Mouse (Mus musculus): ENCODE results near the gene Dpf3. TPM values are rescaled to one million over a fixed set of nuclear protein-coding genes. Genes with fewer than 3 reads are reported as not detected.
A peak's percentile ranks its signal among the peaks of the same experiment; 100 is the strongest.

Dpf3 gene
- polyA plus RNA-seq, 1 experiment from 2014 or later, result 7.8 TPM

DNA sequence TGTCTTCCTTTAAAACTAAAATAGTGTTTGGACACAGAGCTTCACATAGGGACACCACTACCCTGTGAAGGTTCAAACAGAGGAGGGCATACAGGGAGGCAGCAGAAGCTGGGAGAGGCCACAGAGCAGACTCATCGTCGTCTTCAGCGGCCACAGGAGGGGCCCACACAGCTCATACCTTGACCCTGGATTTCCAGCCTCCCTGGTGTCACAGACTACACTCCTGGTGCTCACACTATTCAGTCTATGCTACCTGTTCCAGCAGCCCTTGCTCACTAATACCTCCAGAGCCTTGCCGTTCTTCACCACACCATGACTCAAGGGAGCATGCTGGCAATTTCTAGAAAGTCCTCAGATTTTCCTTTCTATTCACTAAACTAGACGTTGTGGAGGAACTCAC is 76.5 kb downstream of the Dpf3 start:
- Histone ChIP-seq H3K4me2 (ENCODE audit: low read length) (no peak overlapping the region), H3K27ac (no peak overlapping the region), H3K36me3 (ENCODE audit: insufficient read depth, low read length) (no peaks in the 10 kb centered on the region), H3K9me3 (replicated peaks; ENCODE audit: low read length) (no peaks in the 10 kb centered on the region), H3K4me1 (replicated peaks; ENCODE audit: insufficient read depth, low read length) (no peaks in the 10 kb centered on the region), H3K9ac (ENCODE audit: low read depth, low read length) (no peak overlapping the region), H3K4me3 (replicated peaks; ENCODE audit: low read depth, low read length) (no peak overlapping the region), H3K27me3 (ENCODE audit: insufficient read depth, low read length) (no peaks in the 10 kb centered on the region)
- no peak for TF ChIP-seq CTCF (IDR thresholded peaks at IDR 0.05; ENCODE audit: low read depth)
- WGBS, result 78% methylated on average over 5 of the region's 5 CpGs
- DNase-seq (ENCODE audit: low spot score) (no peak), ATAC-seq (replicated peaks; ENCODE audit: low FRiP score, low read depth) (no peak)

- Histone ChIP-seq H3K4me2 (ENCODE audit: low read length) (no peak overlapping the region), H3K4me1 (replicated peaks; ENCODE audit: insufficient read depth, low read length) (no peaks in the 10 kb centered on the region), H3K36me3 (ENCODE audit: insufficient read depth, low read length) (no peaks in the 10 kb centered on the region), H3K27ac (no peak overlapping the region), H3K4me3 (replicated peaks; ENCODE audit: low read depth, low read length) (no peak overlapping the region), H3K9ac (ENCODE audit: low read depth, low read length) (no peak overlapping the region), H3K27me3 (ENCODE audit: insufficient read depth, low read length) (no peaks in the 10 kb centered on the region), H3K9me3 (replicated peaks; ENCODE audit: low read length) (no peaks in the 10 kb centered on the region)
- 85% methylated on average over 12 of the region's 12 CpGs for WGBS
- DNase-seq (ENCODE audit: low spot score), result no peak
- no peak for TF ChIP-seq CTCF (IDR thresholded peaks at IDR 0.05; ENCODE audit: low read depth)
- ATAC-seq (replicated peaks; ENCODE audit: low FRiP score, low read depth), result no peak; the same call in 1 of the 2 replicates
Observed at GRCm38 (mm10) chr12:83405374-83406125, 82.0 kb downstream of the Dpf3 start.

- DNase-seq (ENCODE audit: low spot score), result no peak
- Histone ChIP-seq H3K4me3 (replicated peaks; ENCODE audit: low read depth, low read length) (no peak overlapping the region), H3K36me3 (ENCODE audit: insufficient read depth, low read length) (no peaks in the 10 kb centered on the region), H3K4me1 (replicated peaks; ENCODE audit: insufficient read depth, low read length) (no peaks in the 10 kb centered on the region), H3K9ac (ENCODE audit: low read depth, low read length) (no peak overlapping the region), H3K4me2 (ENCODE audit: low read length) (no peak overlapping the region), H3K27ac (no peak overlapping the region), H3K9me3 (replicated peaks; ENCODE audit: low read length) (no peaks in the 10 kb centered on the region), H3K27me3 (ENCODE audit: insufficient read depth, low read length) (no peaks in the 10 kb centered on the region)
- WGBS, result 73% methylated on average over 5 of the region's 5 CpGs
- no peak for TF ChIP-seq CTCF (IDR thresholded peaks at IDR 0.05; ENCODE audit: low read depth)
- no peak for ATAC-seq (replicated peaks; ENCODE audit: low FRiP score, low read depth)
Observed at GRCm38 (mm10) chr12:83402270-83402669, 85.2 kb downstream of the Dpf3 start.

DNA sequence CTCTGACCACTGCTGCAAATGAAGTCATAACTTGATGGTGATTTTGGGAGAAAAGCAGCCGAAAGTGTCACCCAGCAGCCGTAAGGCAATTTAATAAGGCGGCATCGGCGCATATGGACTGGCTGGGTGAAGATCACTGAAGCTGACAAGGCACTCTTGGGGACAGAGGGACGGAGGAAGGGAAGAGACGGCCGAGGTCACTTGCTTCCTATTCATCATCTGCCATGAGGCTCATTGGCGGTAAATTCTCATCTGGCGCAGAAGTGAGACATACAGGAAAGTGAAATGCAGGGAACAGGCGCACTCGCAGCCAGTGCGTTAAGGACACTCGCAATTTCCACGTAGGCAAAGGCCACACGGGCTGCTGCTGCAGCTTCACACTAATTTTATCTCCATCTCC is 95.5 kb downstream of the Dpf3 start:
- Histone ChIP-seq H3K4me3 (replicated peaks; ENCODE audit: low read depth, low read length) (no peak overlapping the region), H3K9ac (ENCODE audit: low read depth, low read length) (no peak overlapping the region), H3K27me3 (ENCODE audit: insufficient read depth, low read length) (no peaks in the 10 kb centered on the region), H3K4me2 (ENCODE audit: low read length) (no peak overlapping the region), H3K4me1 (replicated peaks; ENCODE audit: insufficient read depth, low read length) (no peaks in the 10 kb centered on the region), H3K27ac (no peak overlapping the region), H3K9me3 (replicated peaks; ENCODE audit: low read length) (no peaks in the 10 kb centered on the region), H3K36me3 (ENCODE audit: insufficient read depth, low read length) (no peaks in the 10 kb centered on the region)
- ATAC-seq (replicated peaks; ENCODE audit: low FRiP score, low read depth), result no peak
- WGBS, result 83% methylated on average over 16 of the region's 16 CpGs
- no peak for TF ChIP-seq CTCF (IDR thresholded peaks at IDR 0.05; ENCODE audit: low read depth)
- no peak for DNase-seq (ENCODE audit: low spot score)

DNA sequence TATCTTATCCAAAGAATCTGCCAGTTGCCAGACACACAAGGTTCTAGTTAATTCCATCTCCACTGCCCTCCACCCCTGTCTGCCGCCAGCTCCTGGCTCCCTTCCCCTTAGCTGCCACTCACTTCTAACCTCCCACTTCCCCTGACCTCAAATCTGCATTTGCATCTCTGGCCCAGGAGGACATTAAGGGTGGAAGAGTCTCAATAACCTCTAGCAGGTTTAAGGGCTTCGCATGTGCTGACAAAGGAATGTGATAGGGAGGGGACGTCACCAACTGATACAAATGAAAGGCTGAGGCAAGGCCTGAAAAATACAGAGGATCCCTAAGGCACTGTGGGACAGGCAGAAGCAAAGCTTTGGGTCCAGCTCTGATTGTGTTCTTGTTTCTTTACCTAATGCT is 100.0 kb downstream of the Dpf3 start:
- DNase-seq (ENCODE audit: low spot score), result no peak
- no peak for TF ChIP-seq CTCF (IDR thresholded peaks at IDR 0.05; ENCODE audit: low read depth)
- Histone ChIP-seq H3K9me3 (replicated peaks; ENCODE audit: low read length) (no peaks in the 10 kb centered on the region), H3K4me3 (replicated peaks; ENCODE audit: low read depth, low read length) (no peak overlapping the region), H3K27me3 (ENCODE audit: insufficient read depth, low read length) (no peaks in the 10 kb centered on the region), H3K4me1 (replicated peaks; ENCODE audit: insufficient read depth, low read length) (no peaks in the 10 kb centered on the region), H3K27ac (no peak overlapping the region), H3K36me3 (ENCODE audit: insufficient read depth, low read length) (no peaks in the 10 kb centered on the region), H3K4me2 (ENCODE audit: low read length) (no peak overlapping the region), H3K9ac (ENCODE audit: low read depth, low read length) (no peak overlapping the region)
- WGBS, result 38% methylated on average over 3 of the region's 3 CpGs
- no peak for ATAC-seq (replicated peaks; ENCODE audit: low FRiP score, low read depth)

DNA sequence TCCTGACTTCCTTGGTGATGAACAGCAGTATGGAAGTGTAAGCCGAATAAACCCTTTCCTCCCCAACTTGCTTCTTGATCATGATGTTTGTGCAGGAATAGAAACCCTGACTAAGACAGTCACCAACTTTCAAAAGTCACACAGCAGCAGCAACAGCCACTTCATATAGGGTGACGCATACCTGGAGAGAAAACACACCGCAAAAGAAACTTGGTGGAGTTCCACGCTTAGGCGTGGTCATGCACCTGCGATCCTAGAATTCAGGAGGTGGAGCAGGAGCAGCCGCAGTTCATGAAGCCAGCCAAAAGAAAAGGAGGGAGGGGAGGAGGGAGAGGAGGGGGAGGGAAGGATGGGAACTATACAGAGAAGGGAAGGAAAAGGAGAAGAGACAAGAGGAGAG is 106.4 kb downstream of the Dpf3 start:
- DNase-seq (ENCODE audit: low spot score) (no peak), ATAC-seq (replicated peaks; ENCODE audit: low FRiP score, low read depth) (no peak)
- 0 out of 2 replicates have a peak, but pooled peaks cover 3% of the 10 kb centered on the region for H3K4me1 ChIP-seq (replicated peaks; ENCODE audit: insufficient read depth, low read length)
- no peak overlapping the region for H3K4me2 ChIP-seq (ENCODE audit: low read length)
- H3K9ac ChIP-seq (ENCODE audit: low read depth, low read length), result no peak overlapping the region
- H3K4me3 ChIP-seq (replicated peaks; ENCODE audit: low read depth, low read length), result no peak overlapping the region
- H3K27ac ChIP-seq, result no peak overlapping the region
- no peaks in the 10 kb centered on the region for H3K36me3 ChIP-seq (ENCODE audit: insufficient read depth, low read length)
- TF ChIP-seq CTCF (IDR thresholded peaks at IDR 0.05; ENCODE audit: low read depth), result no peak
- whole genome bisulfite sequencing, result 71% methylated on average over 6 of the region's 7 CpGs
- no peaks in the 10 kb centered on the region for H3K27me3 ChIP-seq (ENCODE audit: insufficient read depth, low read length)
- no peaks in the 10 kb centered on the region for H3K9me3 ChIP-seq (replicated peaks; ENCODE audit: low read length)

DNA sequence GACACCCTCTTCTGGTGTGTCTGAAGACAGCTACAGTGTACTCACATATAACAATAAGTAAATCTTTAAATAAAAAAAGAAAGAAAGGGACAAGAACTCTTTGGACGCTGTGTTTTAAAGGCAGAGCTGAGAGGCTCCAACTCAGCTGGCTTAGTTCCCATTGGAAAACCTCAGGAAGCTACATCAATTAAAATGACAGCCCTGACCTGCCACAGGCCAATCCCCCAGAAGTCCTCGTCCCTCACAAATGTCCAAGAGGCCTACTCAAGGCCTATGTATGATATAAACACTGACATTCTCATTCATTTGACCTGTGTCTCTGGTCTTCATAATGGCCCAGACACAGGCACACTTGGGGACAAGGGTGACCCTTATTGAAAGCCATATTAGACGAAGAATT is 107.5 kb downstream of the Dpf3 start:
- Histone ChIP-seq H3K9ac (ENCODE audit: low read depth, low read length) (no peak overlapping the region), H3K4me1 (replicated peaks; ENCODE audit: insufficient read depth, low read length) (0 out of 2 replicates have a peak, but pooled peaks cover 3% of the 10 kb centered on the region), H3K9me3 (replicated peaks; ENCODE audit: low read length) (no peaks in the 10 kb centered on the region), H3K27me3 (ENCODE audit: insufficient read depth, low read length) (no peaks in the 10 kb centered on the region), H3K4me2 (ENCODE audit: low read length) (no peak overlapping the region), H3K36me3 (ENCODE audit: insufficient read depth, low read length) (no peaks in the 10 kb centered on the region), H3K27ac (no peak overlapping the region), H3K4me3 (replicated peaks; ENCODE audit: low read depth, low read length) (no peak overlapping the region)
- no peak for TF ChIP-seq CTCF (IDR thresholded peaks at IDR 0.05; ENCODE audit: low read depth)
- WGBS, result 45% methylated on average over 3 of the region's 3 CpGs
- no peak for ATAC-seq (replicated peaks; ENCODE audit: low FRiP score, low read depth)
- peak; percentile 14 for DNase-seq (ENCODE audit: low spot score)
